Mouse (Mus musculus) right cerebral cortex, postnatal 36 days (tissue): Measurements from ENCODE around the gene Zbtb18.

Source experiments
- DNase-seq, 2 experiments: peaks; one replicate each; pipeline ENCODE4 v3.0.0; 2022; ENCODE audit warnings: low spot score in 2 of 2, mixed read lengths in 1 of 2

The Zbtb18 gene

GRCm38 (mm10) chr1:177483612-177484011, 41.5 kb downstream of the Zbtb18 start:
- DNase-seq, result no peak

- no peak for DNase-seq
These were observed 42.1 kb downstream of the Zbtb18 start for GRCm38 (mm10) chr1:177484280-177484679.

GRCm38 (mm10) chr1:177484680-177485079, 42.5 kb downstream of the Zbtb18 start:
- no peak for DNase-seq

GRCm38 (mm10) chr1:177489844-177490243, 47.7 kb downstream of the Zbtb18 start:
- DNase-seq, result no peak

- no peak for DNase-seq
These were observed 48.7 kb downstream of the Zbtb18 start for GRCm38 (mm10) chr1:177490808-177491207.

GRCm38 (mm10) chr1:177491280-177491679, 49.1 kb downstream of the Zbtb18 start:
- no peak for DNase-seq

GRCm38 (mm10) chr1:177494306-177494705, 52.2 kb downstream of the Zbtb18 start:
- no peak for DNase-seq

GRCm38 (mm10) chr1:177494913-177495542, 52.9 kb downstream of the Zbtb18 start:
- DNase-seq, result no peak
